Mouse (Mus musculus): Measurements from ENCODE around the gene Acsf3. TPM values are rescaled to one million over a fixed set of nuclear protein-coding genes. Genes with fewer than 3 reads are reported as not detected.

Gene Acsf3
- polyA plus RNA-seq (2012; rRNA removed) (4.9 and 5.4 TPM in 2 replicates), polyA plus RNA-seq (2014; fragmentation: Nextera tagmentation; extraction: Ambion mirVana) (5.7 and 6.6 TPM in 2 replicates)

- 2% methylated on average over 50 of the region's 50 CpGs for WGBS (ENCODE audit: insufficient replicate concordance)
- peak within 1 kb of the TSS; percentile 84 for H3K9ac ChIP-seq (replicated peaks)
- ATAC-seq (ENCODE audit: insufficient read depth), result peak; percentile 61
Measured at GRCm38 (mm10) chr8:122775285-122776155, at the start of gene Acsf3. TSS of gene Acsf3 (plus strand) at chr8:122775486.

GRCm38 (mm10) chr8:122726789-122727188 is 48.5 kb upstream of the Acsf3 start:
- peaks cover 8 to 10% of the 10 kb centered on the region in 2 experiments for H3K4me1 ChIP-seq (replicated peaks; ENCODE audit: control insufficient read depth in 2 of 2, insufficient read depth in 2 of 2, low read length in 1 of 2)
- H3K36me3 ChIP-seq (replicated peaks; ENCODE audit: control insufficient read depth, insufficient read depth, low read depth), result no peaks in the 10 kb centered on the region
- H3K27me3 ChIP-seq (ENCODE audit: control insufficient read depth, insufficient read depth, low read length), result peaks cover 37% of the 10 kb centered on the region
- no peak overlapping the region for H3K4me2 ChIP-seq (ENCODE audit: low read depth)
- DNase-seq (ENCODE audit: low read depth in 3 of 3, low spot score in 3 of 3), result no peak
- H3K27ac ChIP-seq, result no peak overlapping the region
- H3K9me3 ChIP-seq (ENCODE audit: control insufficient read depth, low read length), result no peaks in the 10 kb centered on the region
- ATAC-seq (ENCODE audit: insufficient read depth), result no peak
- no peak overlapping the region for H3K4me3 ChIP-seq (ENCODE audit: insufficient read depth in 1 of 2, low read depth in 2 of 2, low read length in 2 of 2)
- 55% methylated on average over 2 of the region's 2 CpGs for WGBS (ENCODE audit: insufficient replicate concordance)
- no peak overlapping the region for H3K9ac ChIP-seq (replicated peaks)
- no peak for TF ChIP-seq EP300 (IDR thresholded peaks at IDR 0.05; ENCODE audit: low read depth)
- no peak for TF ChIP-seq CTCF (IDR thresholded peaks at IDR 0.05; ENCODE audit: low read depth)

More at GRCm38 (mm10) chr8:122775285-122776155, at the start of gene Acsf3:
- no peak within 1 kb of the TSS for H3K27ac ChIP-seq
- 0 out of 2 replicates have a peak, but pooled peaks have one; percentile 22 for TF ChIP-seq EP300 (IDR thresholded peaks at IDR 0.05; ENCODE audit: low read depth)
- no peak for TF ChIP-seq CTCF (IDR thresholded peaks at IDR 0.05; ENCODE audit: low read depth)
- H3K4me2 ChIP-seq (ENCODE audit: low read depth), result peak within 1 kb of the TSS; percentile 86
- H3K27me3 ChIP-seq (ENCODE audit: control insufficient read depth, insufficient read depth, low read length), result no peaks in the 10 kb centered on the region; the same call in 1 of the 2 replicates
- H3K4me1 ChIP-seq (replicated peaks; ENCODE audit: control insufficient read depth in 2 of 2, insufficient read depth in 2 of 2, low read length in 1 of 2), result peaks cover 0 to 17% of the 10 kb centered on the region in 2 experiments; a peak in 3 of 4 replicates
- no peaks in the 10 kb centered on the region for H3K36me3 ChIP-seq (replicated peaks; ENCODE audit: control insufficient read depth, insufficient read depth, low read depth)
- no peaks in the 10 kb centered on the region for H3K9me3 ChIP-seq (ENCODE audit: control insufficient read depth, low read length)
- DNase-seq (ENCODE audit: low read depth in 3 of 3, low spot score in 3 of 3), result peak; percentile 31 to 45 (median 33)
- peak within 1 kb of the TSS; percentile 74 to 88 for H3K4me3 ChIP-seq (ENCODE audit: insufficient read depth in 1 of 2, low read depth in 2 of 2, low read length in 2 of 2)

- TF ChIP-seq CTCF (IDR thresholded peaks at IDR 0.05; ENCODE audit: low read depth) (peak; percentile 22; the same call in 1 of the 2 replicates), EP300 (IDR thresholded peaks at IDR 0.05; ENCODE audit: low read depth) (no peak)
- no peak for DNase-seq (ENCODE audit: low read depth in 3 of 3, low spot score in 3 of 3)
- H3K27ac ChIP-seq, result no peak overlapping the region
- peaks cover 2 to 5% of the 10 kb centered on the region in 2 experiments for H3K4me1 ChIP-seq (replicated peaks; ENCODE audit: control insufficient read depth in 2 of 2, insufficient read depth in 2 of 2, low read length in 1 of 2)
- no peak overlapping the region for H3K9ac ChIP-seq (replicated peaks)
- ATAC-seq (ENCODE audit: insufficient read depth), result no peak
- no peaks in the 10 kb centered on the region for H3K9me3 ChIP-seq (ENCODE audit: control insufficient read depth, low read length)
- no peak overlapping the region for H3K4me2 ChIP-seq (ENCODE audit: low read depth)
- no peak overlapping the region for H3K4me3 ChIP-seq (ENCODE audit: insufficient read depth in 1 of 2, low read depth in 2 of 2, low read length in 2 of 2)
- WGBS (ENCODE audit: insufficient replicate concordance), result 53% methylated on average over 5 of the region's 5 CpGs
- no peaks in the 10 kb centered on the region for H3K36me3 ChIP-seq (replicated peaks; ENCODE audit: control insufficient read depth, insufficient read depth, low read depth)
- H3K27me3 ChIP-seq (ENCODE audit: control insufficient read depth, insufficient read depth, low read length), result peaks cover 31% of the 10 kb centered on the region
Measured at GRCm38 (mm10) chr8:122727412-122727811, 47.9 kb upstream of the Acsf3 start.

GRCm38 (mm10) chr8:122728630-122729029 is 46.7 kb upstream of the Acsf3 start:
- H3K4me3 ChIP-seq (ENCODE audit: insufficient read depth in 1 of 2, low read depth in 2 of 2, low read length in 2 of 2), result no peak overlapping the region
- WGBS (ENCODE audit: insufficient replicate concordance), result 71% methylated on average over 3 of the region's 3 CpGs
- no peaks in the 10 kb centered on the region for H3K9me3 ChIP-seq (ENCODE audit: control insufficient read depth, low read length)
- no peak overlapping the region for H3K9ac ChIP-seq (replicated peaks)
- no peak overlapping the region for H3K4me2 ChIP-seq (ENCODE audit: low read depth)
- H3K27ac ChIP-seq, result no peak overlapping the region
- H3K36me3 ChIP-seq (replicated peaks; ENCODE audit: control insufficient read depth, insufficient read depth, low read depth), result no peaks in the 10 kb centered on the region
- DNase-seq (ENCODE audit: low read depth in 3 of 3, low spot score in 3 of 3) (no peak), ATAC-seq (ENCODE audit: insufficient read depth) (no peak)
- peaks cover 29% of the 10 kb centered on the region for H3K27me3 ChIP-seq (ENCODE audit: control insufficient read depth, insufficient read depth, low read length)
- no peaks in the 10 kb centered on the region for H3K4me1 ChIP-seq (replicated peaks; ENCODE audit: control insufficient read depth in 2 of 2, insufficient read depth in 2 of 2, low read length in 1 of 2)
- TF ChIP-seq EP300 (IDR thresholded peaks at IDR 0.05; ENCODE audit: low read depth) (no peak), CTCF (IDR thresholded peaks at IDR 0.05; ENCODE audit: low read depth) (no peak)

GRCm38 (mm10) chr8:122735110-122735509 is 40.2 kb upstream of the Acsf3 start:
- H3K27me3 ChIP-seq (ENCODE audit: control insufficient read depth, insufficient read depth, low read length), result peaks cover 10% of the 10 kb centered on the region

More at GRCm38 (mm10) chr8:122735110-122735509, 40.2 kb upstream of the Acsf3 start:
- H3K4me1 ChIP-seq (replicated peaks; ENCODE audit: control insufficient read depth in 2 of 2, insufficient read depth in 2 of 2, low read length in 1 of 2), result peaks cover 23 to 27% of the 10 kb centered on the region in 2 experiments
- WGBS (ENCODE audit: insufficient replicate concordance), result 37% methylated on average over 3 of the region's 3 CpGs
- no peak overlapping the region for H3K4me3 ChIP-seq (ENCODE audit: insufficient read depth in 1 of 2, low read depth in 2 of 2, low read length in 2 of 2)
- TF ChIP-seq CTCF (IDR thresholded peaks at IDR 0.05; ENCODE audit: low read depth) (no peak), EP300 (IDR thresholded peaks at IDR 0.05; ENCODE audit: low read depth) (no peak)
- DNase-seq (ENCODE audit: low read depth in 3 of 3, low spot score in 3 of 3), result no peak
- no peak overlapping the region for H3K27ac ChIP-seq
- H3K9me3 ChIP-seq (ENCODE audit: control insufficient read depth, low read length), result no peaks in the 10 kb centered on the region
- no peaks in the 10 kb centered on the region for H3K36me3 ChIP-seq (replicated peaks; ENCODE audit: control insufficient read depth, insufficient read depth, low read depth)
- no peak for ATAC-seq (ENCODE audit: insufficient read depth)
- no peak overlapping the region for H3K9ac ChIP-seq (replicated peaks)
- peak overlapping the region; percentile 54; the same call in 1 of the 2 replicates for H3K4me2 ChIP-seq (ENCODE audit: low read depth)
